Mouse (Mus musculus) megakaryocyte, adult 5-6 weeks (primary cell): ENCODE measurements around the gene Dynlt1f. TPM values are rescaled to one million over a fixed set of nuclear protein-coding genes. Genes with fewer than 3 reads are reported as not detected.
A peak's percentile ranks its signal among the peaks of the same experiment; 100 is the strongest.
"Not testable (repeated sequence)": the region's sequence is repeated elsewhere in the genome, so short reads cannot be mapped to it uniquely, and the experiment has no call there.

Experiments
- ATAC-seq: 2 replicates; pipeline ENCODE4 v1.8.0; 2016; ENCODE audit warnings: mild to moderate bottlenecking, inconsistent platforms; ENCODE audit not compliant: poor library complexity, severe bottlenecking
- total RNA-seq, 2 experiments: library from RNA; stranded (forward) in 1 of 2; stranded (reverse) in 1 of 2; fragments of 153-499, 151-499 nt in 1 of 2; fragments of 221-1000, 200-1000 nt in 1 of 2; gene quantifications; 2 replicates each; pipeline versions ENCODE4 v1.2.3 to v1.2.4; 2015 to 2017

Dynlt1f gene
- total RNA-seq, 2 experiments from 2014 or later: 134 to 193 TPM

DNA sequence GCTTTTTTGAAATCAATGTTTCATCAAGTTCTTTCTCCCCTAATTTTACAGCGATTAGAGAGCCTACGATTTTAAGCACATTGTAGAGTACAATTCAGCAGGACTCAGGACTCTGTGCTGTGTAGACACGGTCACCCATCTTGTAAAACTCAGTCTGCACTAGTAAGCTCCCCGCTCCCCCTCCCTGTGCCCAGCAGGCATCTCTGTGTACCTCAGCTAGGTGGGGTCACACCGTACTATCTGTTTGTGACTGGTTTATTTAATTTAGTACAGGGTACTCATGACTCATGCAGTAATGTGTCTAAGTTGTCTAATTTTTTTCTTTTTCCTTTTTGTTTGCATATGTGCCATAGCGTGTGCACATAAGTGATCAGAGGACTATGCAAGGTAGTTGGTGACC is 22.9 kb downstream of the Dynlt1f start:
- ATAC-seq: not testable (repeated sequence)

DNA sequence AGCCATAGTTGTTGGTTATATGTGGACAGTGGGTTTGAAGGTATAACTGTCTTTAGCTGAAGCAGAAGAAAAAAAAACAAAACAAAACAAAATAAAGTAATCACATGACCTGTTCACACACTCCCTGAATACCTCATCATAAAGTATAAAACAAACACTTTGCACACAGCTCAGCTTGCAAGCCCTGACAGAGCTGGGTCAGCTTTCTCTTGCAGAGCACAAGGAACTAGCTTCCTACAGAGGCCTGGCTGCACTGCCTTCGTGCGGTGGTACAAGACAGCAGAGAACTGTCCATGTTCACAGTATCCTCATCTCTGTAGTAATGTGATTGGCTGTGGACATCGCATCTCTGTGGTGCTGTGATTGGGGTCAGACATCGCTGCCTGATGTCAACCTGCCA is 25.3 kb downstream of the Dynlt1f start:
- not testable (repeated sequence) for ATAC-seq

DNA sequence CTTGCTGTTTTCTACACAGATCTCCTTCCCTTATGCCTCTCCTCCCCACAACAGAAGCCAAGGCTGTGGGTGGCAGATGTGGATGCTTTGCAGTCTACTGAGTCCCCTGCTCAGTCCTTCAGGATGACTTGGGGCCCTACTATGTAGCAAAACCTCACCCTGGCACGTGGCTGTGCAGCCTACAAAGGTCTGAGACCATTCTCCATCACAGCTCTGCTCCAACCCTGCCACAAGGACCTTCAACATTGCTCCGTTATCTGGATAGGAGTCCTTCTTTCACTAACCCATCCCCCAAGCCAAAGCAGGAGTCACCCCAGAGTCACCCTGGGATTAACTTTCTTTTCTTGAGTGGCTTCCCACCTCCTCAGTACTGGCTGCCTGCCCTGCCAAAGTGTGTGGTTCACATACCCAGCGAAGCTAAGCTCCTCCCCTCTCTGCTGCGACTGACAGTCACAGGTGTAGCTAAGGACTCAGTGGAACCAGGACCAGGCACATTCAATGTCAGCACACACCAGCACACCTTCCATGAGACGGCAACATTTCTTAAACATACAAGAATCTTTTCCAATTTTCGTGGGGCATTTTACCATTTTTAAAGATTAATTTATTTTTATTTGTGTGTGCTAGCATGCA is 30.7 kb downstream of the Dynlt1f start:
- not testable (repeated sequence) for ATAC-seq

DNA sequence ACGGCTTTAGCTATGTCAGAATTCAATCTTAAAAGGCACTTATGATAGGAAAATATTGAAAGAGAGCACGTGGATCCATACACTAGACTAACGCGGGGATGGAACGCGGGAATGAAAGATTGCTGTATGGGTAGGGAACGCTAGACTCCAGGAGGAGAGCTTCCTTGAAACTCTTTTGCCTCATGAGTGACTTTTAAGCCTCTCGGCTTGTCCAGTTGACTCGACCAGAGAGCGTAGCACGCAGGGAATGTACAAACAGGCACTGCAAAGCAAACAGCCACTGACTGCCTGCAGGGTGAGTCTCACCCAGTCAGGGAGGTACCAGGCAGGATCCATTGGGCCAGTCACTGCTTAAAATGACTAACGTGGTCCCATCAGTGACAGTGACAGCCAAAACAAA is 33.7 kb downstream of the Dynlt1f start:
- ATAC-seq: not testable (repeated sequence)

DNA sequence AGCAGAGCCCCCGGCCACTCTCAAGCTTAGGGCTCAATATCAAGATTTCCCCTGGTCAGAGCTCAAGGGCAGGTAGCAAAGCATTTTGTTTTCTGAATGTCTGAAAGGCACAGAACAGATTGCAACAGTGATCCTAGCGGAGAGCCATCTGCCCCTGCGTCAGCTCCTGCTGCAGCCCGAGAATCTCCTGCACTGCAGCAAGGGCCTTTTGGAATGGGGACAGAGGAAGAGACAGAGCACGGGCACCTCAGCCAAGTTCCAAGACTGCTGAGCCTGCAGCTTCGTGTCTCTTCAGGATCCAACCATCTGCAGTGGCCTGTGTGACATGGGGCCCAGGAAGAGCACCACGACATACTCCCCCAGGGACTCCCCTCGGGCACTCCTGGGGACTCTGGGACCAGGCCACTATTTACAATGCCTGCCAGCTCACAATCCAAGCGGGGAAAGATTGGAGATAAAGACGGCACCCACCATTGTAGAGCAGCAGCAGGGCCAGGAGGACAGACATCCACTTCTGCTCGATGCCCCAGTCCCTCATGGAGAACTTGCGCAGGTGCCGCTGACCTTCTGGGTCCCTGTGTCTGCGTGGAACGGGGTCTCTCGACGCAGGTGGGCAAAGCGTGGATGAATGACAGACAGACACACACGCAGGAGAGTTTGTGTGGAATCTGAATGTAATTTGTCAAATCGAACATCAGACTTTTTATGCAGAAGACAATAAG is 34.8 kb downstream of the Dynlt1f start:
- not testable (repeated sequence) for ATAC-seq

DNA sequence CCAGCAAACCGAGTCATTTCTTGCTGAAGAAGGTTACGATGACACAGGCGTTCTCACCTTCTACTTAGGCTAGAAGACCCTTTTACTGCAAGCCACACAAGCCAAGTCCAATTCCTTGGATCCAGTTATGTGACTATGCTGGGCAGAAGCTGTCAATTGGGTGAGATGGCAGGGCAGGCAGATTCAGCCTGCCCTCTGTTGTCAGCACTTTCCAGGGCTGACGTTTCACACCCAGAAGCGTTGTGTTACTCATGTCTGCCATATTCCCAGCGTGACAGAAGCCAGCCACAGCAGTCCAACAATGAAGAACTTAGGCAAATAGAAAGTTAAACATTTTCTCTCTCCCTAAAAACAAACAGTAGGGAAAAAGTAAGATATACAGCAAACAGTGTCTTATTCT is 35.7 kb downstream of the Dynlt1f start:
- not testable (repeated sequence) for ATAC-seq

DNA sequence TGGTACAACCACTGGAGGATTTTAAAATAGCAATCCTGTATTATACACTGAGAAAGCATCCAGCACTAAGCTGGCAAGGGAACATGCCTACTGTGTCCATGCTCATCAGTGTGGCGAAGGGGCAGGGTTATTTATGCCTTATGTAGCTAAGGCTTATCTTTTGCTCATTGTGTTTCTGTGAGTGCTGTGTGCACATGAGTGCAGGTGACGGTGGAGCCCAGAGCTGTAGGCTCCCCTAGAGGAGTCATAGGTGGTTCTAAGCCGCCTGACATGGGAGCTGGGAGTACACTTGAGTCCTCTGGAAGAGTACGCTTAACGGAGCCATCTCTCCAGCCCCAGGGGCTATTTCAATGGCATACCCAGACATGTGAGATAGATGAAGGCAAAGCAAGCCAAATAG is 36.4 kb downstream of the Dynlt1f start:
- not testable (repeated sequence) for ATAC-seq

DNA sequence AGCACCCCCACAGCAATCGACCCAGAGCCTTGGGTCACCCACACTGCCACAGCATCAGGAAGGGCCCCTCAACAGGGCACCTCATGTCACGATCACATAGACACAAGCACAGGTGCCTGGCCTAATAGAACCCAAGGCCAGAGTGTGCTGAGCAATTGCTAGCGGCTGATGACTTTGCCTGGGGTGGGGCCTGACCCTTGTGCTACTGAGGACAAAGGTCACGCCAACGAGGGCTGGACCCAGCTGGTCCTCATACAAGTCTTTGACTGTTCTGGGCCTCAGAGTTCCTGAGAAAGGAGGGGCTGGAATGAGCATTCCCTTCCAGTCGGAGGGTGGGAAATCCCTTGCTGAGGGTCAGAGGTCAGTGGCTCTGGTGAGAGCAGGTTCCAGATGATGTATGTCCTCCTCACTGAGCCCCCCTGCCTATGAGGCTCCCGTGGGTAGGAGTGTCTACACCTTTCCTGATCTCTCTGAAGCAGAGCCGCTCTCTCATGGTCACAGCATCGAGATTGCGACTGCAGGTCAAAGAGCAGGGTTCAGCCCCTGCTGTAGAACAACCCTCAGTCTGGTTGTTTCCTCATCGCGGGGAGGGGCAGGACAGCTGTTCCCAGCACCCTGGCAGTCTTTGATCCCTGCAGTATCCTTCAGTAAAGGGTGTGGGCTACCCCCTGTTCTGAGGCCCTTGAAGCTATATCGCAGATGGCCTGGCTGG is 37.9 kb downstream of the Dynlt1f start:
- ATAC-seq: not testable (repeated sequence)

DNA sequence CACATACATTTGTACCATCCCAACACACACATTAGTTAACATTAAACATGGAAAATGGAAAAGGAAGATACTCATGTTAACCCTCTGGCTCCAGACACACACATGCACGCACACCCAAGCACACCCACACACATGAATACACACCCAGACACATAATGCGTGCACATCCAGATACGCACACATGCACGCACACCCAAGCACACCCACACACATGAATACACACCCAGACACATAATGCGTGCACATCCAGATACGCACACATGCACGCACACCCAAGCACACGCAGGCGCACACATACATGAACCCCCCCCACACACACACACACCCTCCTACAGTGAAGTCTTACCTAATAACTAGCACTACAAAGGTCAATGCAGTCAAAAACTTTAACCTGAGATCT is 39.0 kb downstream of the Dynlt1f start:
- not testable (repeated sequence) for ATAC-seq

DNA sequence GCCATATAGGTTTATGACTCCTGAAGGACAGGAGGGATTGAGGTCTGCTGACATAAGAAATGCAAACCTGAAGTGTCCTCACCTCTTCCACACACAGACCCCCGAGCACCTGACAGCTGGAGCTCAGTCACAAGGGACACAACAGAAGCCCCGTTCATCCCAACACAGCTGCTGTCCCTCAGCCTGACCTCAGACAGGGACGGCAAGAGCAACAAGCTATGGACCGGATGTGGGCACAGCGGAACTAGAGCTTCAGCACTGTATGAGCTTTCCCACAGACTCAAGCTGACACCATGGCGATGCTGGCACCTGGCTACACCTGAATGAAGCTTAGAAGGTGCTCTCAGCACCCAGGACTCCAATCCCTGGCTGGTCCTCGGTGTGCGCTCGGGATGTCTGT is 41.4 kb downstream of the Dynlt1f start:
- not testable (repeated sequence) for ATAC-seq

DNA sequence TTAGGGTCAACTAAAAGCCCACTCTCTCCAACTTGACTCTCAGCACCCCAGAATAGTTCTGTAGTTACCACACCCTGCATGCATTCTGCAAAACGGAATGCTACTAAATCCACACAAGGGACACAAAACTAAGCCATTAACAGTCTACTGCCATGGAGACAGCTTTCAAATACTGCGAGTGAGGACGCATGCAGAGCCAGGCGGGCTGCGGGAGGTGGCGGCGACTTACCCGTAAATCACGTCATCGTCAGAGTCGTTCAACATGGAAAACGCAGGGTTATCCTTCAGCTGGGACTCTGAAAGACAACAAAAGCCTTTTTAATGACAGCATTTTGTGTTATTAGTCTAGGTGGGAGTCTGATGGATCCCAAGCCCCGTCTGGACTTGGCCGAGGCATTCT is 42.2 kb downstream of the Dynlt1f start:
- ATAC-seq: not testable (repeated sequence)

DNA sequence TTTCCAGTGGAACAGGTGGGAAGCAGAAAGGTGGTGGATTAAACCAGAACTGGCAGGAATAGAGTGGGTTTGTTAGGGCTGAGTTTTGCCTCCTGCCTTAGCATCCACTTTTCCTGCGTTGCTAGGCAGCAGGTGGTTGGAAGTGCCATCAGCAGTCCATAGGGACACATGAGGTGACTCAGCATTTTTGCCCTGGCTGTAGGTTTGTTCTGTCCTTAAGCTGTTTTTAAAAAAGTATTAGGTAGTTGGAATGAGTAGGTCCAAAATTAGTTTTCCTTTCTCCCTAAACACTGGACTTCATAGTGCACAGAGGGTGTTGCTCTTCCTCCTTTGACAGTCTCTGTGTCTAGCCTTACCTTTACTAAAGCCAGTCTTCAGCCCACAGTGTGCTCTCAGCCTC is 50.4 kb downstream of the Dynlt1f start:
- ATAC-seq: not testable (repeated sequence)

DNA sequence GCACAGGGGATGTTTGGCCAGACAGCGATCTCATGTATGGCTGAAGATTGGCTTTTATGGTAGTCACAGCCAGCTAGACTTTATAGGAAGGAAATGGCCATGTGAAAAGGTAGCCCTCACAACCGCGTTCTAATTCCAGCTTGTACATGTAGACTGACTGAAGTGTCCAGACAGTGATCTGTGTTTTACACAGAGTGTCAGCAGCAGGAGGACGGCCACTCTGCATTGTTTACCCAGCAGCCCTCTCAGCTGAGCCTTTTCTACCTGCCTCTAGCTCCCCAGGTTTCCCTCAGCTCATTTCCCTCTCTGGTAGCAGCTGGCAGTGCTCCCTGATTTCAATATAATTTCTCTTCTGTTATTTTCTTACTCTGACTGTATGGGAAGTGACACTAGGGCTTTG is 53.5 kb downstream of the Dynlt1f start:
- ATAC-seq: peak; percentile 43

DNA sequence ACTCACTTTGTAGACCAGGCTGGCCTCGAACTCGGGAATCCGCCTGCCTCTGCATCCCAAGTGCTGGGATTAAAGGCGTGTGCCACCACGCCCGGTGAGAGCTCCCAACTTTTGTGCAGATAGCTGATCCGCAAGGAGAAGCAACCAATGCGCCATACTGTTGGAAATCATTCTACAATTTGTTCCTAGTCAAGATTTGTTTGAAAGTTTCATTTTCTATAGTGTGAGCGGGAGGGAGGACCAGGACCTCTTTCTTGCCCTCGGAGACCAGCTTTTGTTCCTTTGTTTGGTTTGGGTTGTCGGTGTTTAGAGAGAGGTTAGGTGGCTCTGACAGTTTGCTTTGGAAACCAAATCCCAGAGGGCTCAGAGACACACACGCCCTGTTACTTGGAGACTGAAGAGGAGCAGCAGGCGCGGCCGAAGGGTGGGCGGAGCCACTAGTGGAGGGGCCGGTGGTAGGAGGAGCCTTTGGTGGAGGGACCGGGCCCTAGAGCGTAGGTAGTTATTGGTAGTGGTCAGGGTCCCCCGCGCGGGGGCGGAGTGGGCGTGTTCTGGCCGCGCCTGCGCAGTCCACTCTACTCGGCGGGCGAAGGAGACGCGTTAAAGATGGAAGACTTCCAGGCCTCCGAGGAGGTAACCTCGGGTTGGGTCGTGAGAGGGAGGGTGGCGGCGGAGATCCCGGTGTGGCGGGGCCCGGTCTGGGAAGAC is 54.3 kb downstream of the Dynlt1f start, which contains the start of gene Dynlt1c:
Gene Dynlt1c (plus strand): TSS at position 468 of the 708 bp plus-strand sequence.
- ATAC-seq: peak; percentile 98

DNA sequence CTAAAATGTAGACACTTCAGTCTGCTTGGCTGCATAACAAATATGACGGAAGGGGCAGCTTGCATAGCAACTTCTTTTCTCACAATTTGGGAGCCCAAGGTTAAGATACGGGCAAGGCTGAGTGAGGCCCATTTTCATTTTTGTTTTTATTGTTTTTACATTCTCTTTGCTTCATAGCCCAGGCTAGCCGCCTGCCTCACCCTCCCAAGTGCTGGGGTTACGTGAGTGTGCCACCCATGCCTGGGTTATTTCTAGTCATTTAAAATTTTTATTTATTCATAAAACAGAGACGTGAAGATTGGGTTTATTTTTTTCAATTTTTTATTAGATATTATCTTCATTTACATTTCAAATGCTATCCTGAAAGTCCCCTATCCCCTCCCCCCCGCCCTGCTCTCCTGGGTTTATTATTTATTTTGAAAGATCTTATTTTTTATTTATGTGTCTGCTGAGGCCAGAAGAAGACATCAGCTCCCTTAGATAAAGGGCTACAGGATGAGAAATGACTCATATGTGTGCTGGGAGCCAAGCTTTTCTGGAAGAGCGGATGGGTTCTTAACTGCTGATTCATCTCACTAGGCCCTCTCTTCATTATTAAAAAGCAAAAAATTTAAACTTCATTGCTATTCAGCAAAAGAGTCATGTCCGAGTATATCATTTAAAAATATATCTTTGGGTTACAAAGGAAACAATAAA is 55.3 kb downstream of the Dynlt1f start:
- not testable (repeated sequence) for ATAC-seq

DNA sequence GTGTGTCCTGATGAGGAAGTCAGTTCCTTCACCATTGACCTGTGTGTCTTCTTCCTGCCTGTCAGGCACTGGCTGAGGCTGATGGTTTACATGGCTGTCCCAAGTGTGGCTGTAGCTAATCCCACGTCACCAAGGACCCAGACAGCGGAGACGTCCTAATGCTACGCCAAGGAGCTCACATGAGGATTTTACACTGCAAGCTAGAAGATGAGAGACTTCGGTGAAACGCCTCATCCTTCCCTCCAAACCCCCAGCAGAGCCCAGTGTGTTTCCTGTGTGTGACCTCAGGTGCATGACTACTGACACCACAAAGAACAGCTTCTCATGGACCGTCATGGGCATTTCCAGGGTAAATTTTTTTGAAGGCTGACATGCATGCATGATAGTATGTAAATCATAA is 57.3 kb downstream of the Dynlt1f start:
- ATAC-seq: not testable (repeated sequence)
